Mouse (Mus musculus): ENCODE measurements around the gene Olfr1251.
"Not testable (repeated sequence)": the region's sequence is repeated elsewhere in the genome, so short reads cannot be mapped to it uniquely, and the experiment has no call there.

The Olfr1251 gene

DNA sequence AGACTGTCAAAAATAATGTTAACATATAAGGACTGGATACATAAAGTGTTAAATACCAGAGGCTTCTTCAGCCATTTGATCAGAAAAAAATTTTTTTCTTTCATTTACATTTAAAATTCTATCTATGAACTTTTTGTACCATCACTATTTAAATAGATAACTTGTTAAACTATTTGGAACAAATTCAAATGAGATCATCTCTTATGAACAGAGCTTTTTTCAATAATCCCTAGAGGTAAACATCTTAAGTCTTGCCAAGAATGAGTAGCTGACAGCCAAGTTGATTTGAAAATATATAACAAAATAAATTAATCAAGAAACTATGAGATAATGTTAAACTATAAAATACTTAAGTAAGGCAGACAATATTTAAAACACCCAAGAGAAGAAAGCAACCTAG, at the start of gene Olfr1251:
TSS of gene Olfr1251 (minus strand) at position 101 of the 400 bp plus-strand sequence.
- DNase-seq, result no peak

DNA sequence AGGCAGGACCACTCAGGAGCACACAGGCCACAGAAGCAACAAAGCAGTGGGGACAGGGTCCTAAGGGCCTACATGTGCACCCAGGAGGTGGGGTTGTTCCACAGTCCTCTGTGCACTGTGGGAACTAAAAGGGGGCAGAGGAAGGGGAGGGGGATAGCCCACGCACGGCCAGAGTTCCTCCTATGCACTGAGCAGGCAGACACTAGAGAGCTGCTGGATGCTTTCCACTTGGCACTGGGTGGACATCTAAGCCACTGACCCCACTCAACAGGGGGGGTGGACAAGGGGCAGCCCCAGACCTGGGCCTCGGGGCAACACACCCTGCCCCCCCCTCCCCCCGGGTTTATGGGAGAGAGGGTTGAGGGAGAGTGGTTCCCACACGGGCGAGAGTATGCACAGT, 20.2 kb upstream of the Olfr1251 start:
- no peak for DNase-seq

- no peak for DNase-seq
Observed at GRCm38 (mm10) chr2:89661367-89661766, 10.4 kb downstream of the Olfr1251 start, which contains the start of gene Olfr1250. TSS of gene Olfr1250 (minus strand) at chr2:89661467.

DNA sequence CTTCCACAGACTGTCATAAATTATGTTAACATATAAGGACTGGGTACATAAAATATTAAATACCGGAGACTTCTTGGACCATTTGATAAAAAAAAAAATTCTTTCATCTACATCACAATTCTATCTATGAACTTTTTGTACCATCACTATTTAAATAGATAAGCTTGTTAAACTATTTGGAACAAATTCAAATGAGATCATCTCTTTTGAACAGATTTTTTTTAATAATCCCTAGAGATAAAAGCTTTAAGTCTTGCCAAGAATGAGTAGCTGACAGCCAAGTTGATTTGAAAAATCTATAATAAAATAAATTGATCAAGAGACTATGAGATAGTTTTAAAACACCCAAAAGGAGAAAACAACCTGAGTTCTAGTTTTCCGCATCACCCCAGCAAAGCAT, 36.9 kb downstream of the Olfr1251 start, which contains the start of gene Olfr1249:
TSS of gene Olfr1249 (minus strand) at position 101 of the 400 bp plus-strand sequence.
- DNase-seq, result no peak

- DNase-seq, result not testable (repeated sequence)
Observed at GRCm38 (mm10) chr2:89618145-89618544, 53.6 kb downstream of the Olfr1251 start, which contains the start of gene Olfr1248. TSS of gene Olfr1248 (minus strand) at chr2:89618245.
